22 mouse cellular contexts compared by ENCODE assay signal in genomic region chr10:19282166-19282565, GRCm38 (mm10).
DNase-seq lines count a peak whose midpoint lies in the region; ATAC-seq and TF ChIP-seq lines count a peak whose summit lies in the region.
"Had no signal": no experiment of that assay in that cellular context is flagged by ENCODE, and none has a peak within 500 bp of the region (broad histone marks: within the 10 kb centered on the region; RNA-seq: fewer than 3 reads in every experiment).

No protein-coding gene starts in this region.

- H3K9ac ChIP-seq in hindbrain, postnatal 0 days (replicated peaks; ENCODE audit: low read length): no peak overlapping the region
- H3K9ac ChIP-seq in hindbrain, embryonic 12.5 days: no peak overlapping the region
- H3K9ac ChIP-seq: embryonic facial prominence, embryonic 13.5 days; embryonic facial prominence, embryonic 15.5 days; forebrain, embryonic 12.5 days; forebrain, embryonic 15.5 days had no signal

- H3K4me2 ChIP-seq in hindbrain, postnatal 0 days (ENCODE audit: low read depth, low read length): no peak overlapping the region
- H3K4me2 ChIP-seq in hindbrain, embryonic 12.5 days (replicated peaks): no peak overlapping the region
- H3K4me2 ChIP-seq: embryonic facial prominence, embryonic 13.5 days; embryonic facial prominence, embryonic 15.5 days; forebrain, embryonic 12.5 days; forebrain, embryonic 15.5 days had no signal

- WGBS in hindbrain, postnatal 0 days: 70% methylated on average over 3 of the region's 3 CpGs
- WGBS in hindbrain, embryonic 12.5 days: 94% methylated on average over 3 of the region's 3 CpGs

- TF ChIP-seq CTCF in hindbrain, postnatal 0 days (IDR thresholded peaks at IDR 0.05; ENCODE audit: low read depth): no peak

- H3K27me3 ChIP-seq in hindbrain, postnatal 0 days (ENCODE audit: insufficient read depth, low read length): no peaks in the 10 kb centered on the region
- peaks cover 4% of the 10 kb centered on the region; the same call in 1 of the 2 replicates for H3K27me3 ChIP-seq in hindbrain, embryonic 12.5 days
- H3K27me3 ChIP-seq: embryonic facial prominence, embryonic 13.5 days; embryonic facial prominence, embryonic 15.5 days; forebrain, embryonic 12.5 days; forebrain, embryonic 15.5 days had no signal

- peaks cover 3% of the 10 kb centered on the region for H3K4me1 ChIP-seq in hindbrain, postnatal 0 days (ENCODE audit: insufficient read depth, low read length)
- H3K4me1 ChIP-seq in hindbrain, embryonic 12.5 days: peaks cover 2% of the 10 kb centered on the region
- H3K4me1 ChIP-seq: embryonic facial prominence, embryonic 13.5 days; embryonic facial prominence, embryonic 15.5 days had no signal

- no peaks in the 10 kb centered on the region for H3K36me3 ChIP-seq in hindbrain, postnatal 0 days (ENCODE audit: insufficient read depth, low read length)
- no peaks in the 10 kb centered on the region for H3K36me3 ChIP-seq in hindbrain, embryonic 12.5 days
- H3K36me3 ChIP-seq: embryonic facial prominence, embryonic 13.5 days; embryonic facial prominence, embryonic 15.5 days; forebrain, embryonic 10.5 days; forebrain, embryonic 12.5 days; forebrain, embryonic 15.5 days had no signal

- no peaks in the 10 kb centered on the region for H3K9me3 ChIP-seq in hindbrain, postnatal 0 days (ENCODE audit: low read length)
- H3K9me3 ChIP-seq in hindbrain, embryonic 12.5 days (replicated peaks): no peaks in the 10 kb centered on the region
- H3K9me3 ChIP-seq: embryonic facial prominence, embryonic 13.5 days; embryonic facial prominence, embryonic 15.5 days; forebrain, embryonic 10.5 days; forebrain, embryonic 12.5 days; forebrain, embryonic 15.5 days had no signal

- no peak overlapping the region for H3K27ac ChIP-seq in hindbrain, postnatal 0 days
- H3K27ac ChIP-seq in hindbrain, embryonic 12.5 days: no peak overlapping the region
- H3K27ac ChIP-seq: embryonic facial prominence, embryonic 13.5 days; embryonic facial prominence, embryonic 15.5 days; forebrain, embryonic 10.5 days; forebrain, embryonic 12.5 days; forebrain, embryonic 15.5 days had no signal

- no peak overlapping the region for H3K4me3 ChIP-seq in hindbrain, postnatal 0 days (ENCODE audit: low read length)
- no peak overlapping the region for H3K4me3 ChIP-seq in hindbrain, embryonic 12.5 days
- H3K4me3 ChIP-seq: embryonic facial prominence, embryonic 13.5 days; embryonic facial prominence, embryonic 15.5 days; erythroblast, embryonic 14.5 days; forebrain, embryonic 10.5 days; forebrain, embryonic 12.5 days; forebrain, embryonic 15.5 days had no signal

- ATAC-seq in hindbrain, postnatal 0 days: no peak
- no peak for ATAC-seq in hindbrain, embryonic 12.5 days (ENCODE audit: low FRiP score)
- ATAC-seq: forebrain, embryonic 15.5 days had no signal

- DNase-seq in cerebellum, postnatal 14 days: peak; percentile 5 to 24
- DNase-seq in cerebellum, postnatal 4 days (ENCODE audit: low spot score in 2 of 2): no peak
- DNase-seq in hindbrain, postnatal 0 days (ENCODE audit: low spot score): peak; percentile 4
- peak; percentile 1 for DNase-seq in retina, postnatal 1 day
- no peak for DNase-seq in retina, embryonic 14.5 days (ENCODE audit: low spot score)
- DNase-seq in embryo, embryonic 10.5 days (ENCODE audit: low spot score): no peak
- DNase-seq: adrenal gland, adult 2 months; adrenal gland, postnatal 10 days; adrenal gland, postnatal 25 days; cerebellum, adult 11 months; cerebellum, adult 18-20 months; cerebellum, adult 8-10 months; cerebellum, adult 9-11 months; cerebellum, postnatal 36 days; embryo, embryonic 11 days had no signal

Comparison
In these comparisons a context has a peak if more than half of its experiments do, and no peak if none do; other contexts are left out.
1. DNase-seq: peak in cerebellum, postnatal 14 days (2 of 2), hindbrain, postnatal 0 days (single experiment) and retina, postnatal 1 day (single experiment); none in cerebellum, postnatal 4 days (0 of 2), retina, embryonic 14.5 days (single experiment) and embryo, embryonic 10.5 days (single experiment).